In genomic region chr5:36988781-36989624, GRCm38 (mm10) we compare ENCODE assay signal across 8 mouse cellular contexts. TPM values are rescaled to one million over a fixed set of nuclear protein-coding genes. Genes with fewer than 3 reads are reported as not detected.
DNase-seq lines count a peak whose midpoint lies in the region; ATAC-seq and TF ChIP-seq lines count a peak whose summit lies in the region.

Wfs1 (minus strand) TSS chr5:36989205.

- TF ChIP-seq POLR2A in cerebellum, adult 2 months (IDR thresholded peaks at IDR 0.05; ENCODE audit: borderline replicate concordance, insufficient read depth, low read length): peak; percentile 33; the same call in 1 of the 2 replicates

- WGBS in cerebellum, adult 2 months: under 1% methylated on average over 60 of the region's 60 CpGs
- WGBS in lung, embryonic 14.5 days: 1% methylated on average over 60 of the region's 60 CpGs

- H3K36me3 ChIP-seq in ES-E14 (ENCODE audit: control insufficient read depth, insufficient read depth, low read length, poor library complexity, severe bottlenecking): no peaks in the 10 kb centered on the region
- no peaks in the 10 kb centered on the region for H3K36me3 ChIP-seq in lung, embryonic 14.5 days (ENCODE audit: insufficient read depth)

- peak within 1 kb of the TSS; percentile 94 for H3K4me2 ChIP-seq in lung, embryonic 14.5 days

- in situ Hi-C loops in ES-E14 (cut with MboI; ENCODE audit: low sequenced_read_pairs in 2 of 2, unreplicated experiment in 2 of 2): no loop called here

- no peaks in the 10 kb centered on the region for H3K27me3 ChIP-seq in cerebellum, adult 2 months (ENCODE audit: control insufficient read depth, insufficient read depth, low read length)
- no peaks in the 10 kb centered on the region for H3K27me3 ChIP-seq in lung, embryonic 14.5 days (ENCODE audit: insufficient read depth, low read length)

- 0 out of 2 replicates have a peak within 1 kb of the TSS, but pooled peaks have one; percentile 11 for H3K27ac ChIP-seq in ES-E14 (ENCODE audit: insufficient read depth, low read depth, low read length, poor library complexity, severe bottlenecking)
- no peak within 1 kb of the TSS for H3K27ac ChIP-seq in cerebellum, adult 2 months (ENCODE audit: insufficient read depth, low read length)
- H3K27ac ChIP-seq in lung, embryonic 14.5 days (ENCODE audit: low read depth): peak within 1 kb of the TSS; percentile 65; the same call in 1 of the 2 replicates

- DNase-seq in ES-E14 (ENCODE audit: low read depth, low spot score): peak; percentile 94
- DNase-seq in cerebellum, adult 2 months: peak; percentile 93 to 98
- DNase-seq in layer of hippocampus, adult 8-10 months (ENCODE audit: low spot score in 2 of 2): peak; percentile 95 to 96
- DNase-seq in lung, embryonic 14.5 days: peak; percentile 98
- DNase-seq in testis, postnatal 14 days (ENCODE audit: low spot score): peak; percentile 95

- peak within 1 kb of the TSS; percentile 88 to 94 for H3K4me3 ChIP-seq in ES-E14 (ENCODE audit: insufficient read depth in 1 of 2, low read depth in 1 of 2, low read length in 2 of 2, poor library complexity in 1 of 2, severe bottlenecking in 1 of 2)
- H3K4me3 ChIP-seq in cerebellum, adult 2 months (replicated peaks; ENCODE audit: insufficient read depth, low read depth, low read length): peak within 1 kb of the TSS; percentile 88
- peak within 1 kb of the TSS; percentile 74 for H3K4me3 ChIP-seq in lung, embryonic 14.5 days (ENCODE audit: low read depth, low read length)

- peak within 1 kb of the TSS; percentile 77 for H3K9ac ChIP-seq in ES-E14 (ENCODE audit: insufficient read depth, low read depth, low read length, poor library complexity, severe bottlenecking)
- H3K9ac ChIP-seq in lung, embryonic 14.5 days: peak within 1 kb of the TSS; percentile 75

- TF ChIP-seq CTCF in cerebellum, adult 2 months (IDR thresholded peaks at IDR 0.05; ENCODE audit: borderline replicate concordance, insufficient read depth, low read depth, low read length): no peak
- TF ChIP-seq CTCF in lung, embryonic 14.5 days (IDR thresholded peaks at IDR 0.05; ENCODE audit: low read depth): no peak

- H3K4me1 ChIP-seq in ES-E14 (ENCODE audit: control insufficient read depth in 2 of 2, insufficient read depth in 2 of 2, low read length in 2 of 2, poor library complexity in 1 of 2): peaks cover 3 to 4% of the 10 kb centered on the region in 2 experiments; a peak in 1 of 4 replicates
- H3K4me1 ChIP-seq in cerebellum, adult 2 months (ENCODE audit: control insufficient read depth, insufficient read depth, low read length): peaks cover 4% of the 10 kb centered on the region; the same call in 1 of the 2 replicates
- H3K4me1 ChIP-seq in lung, embryonic 14.5 days (ENCODE audit: insufficient read depth): no peaks in the 10 kb centered on the region

- no peaks in the 10 kb centered on the region for H3K9me3 ChIP-seq in ES-E14 (ENCODE audit: control insufficient read depth, insufficient read depth, low read depth, low read length)
- H3K9me3 ChIP-seq in lung, embryonic 14.5 days (ENCODE audit: low read depth, low read length): no peaks in the 10 kb centered on the region

- peak; percentile 99 for ATAC-seq in frontal cortex, adult (ENCODE audit: low TSS enrichment)
- peak; percentile 96 to 98 for ATAC-seq in hematopoietic stem cell, adult 5-6 weeks (replicated peaks in 1 of 2; ENCODE audit: insufficient read depth in 1 of 2, low FRiP score in 2 of 2, low TSS enrichment in 1 of 2, low read depth in 1 of 2, poor library complexity in 2 of 2, severe bottlenecking in 2 of 2)
- peak; percentile 98 for ATAC-seq in lung, embryonic 14.5 days (ENCODE audit: insufficient read depth)
- ATAC-seq in neutrophil, adult 5-6 weeks (ENCODE audit: extremely low read depth, insufficient number of reproducible peaks, low FRiP score, poor library complexity, severe bottlenecking): peak; percentile 94

TF ChIP-seq in ES-E14, 5 proteins besides CTCF, POLR2A, EP300 and RAD21:
- TF ChIP-seq CHD2 (IDR thresholded peaks at IDR 0.05; ENCODE audit: low read depth, low read length) (no peak), ZNF384 (IDR thresholded peaks at IDR 0.05; ENCODE audit: low read depth, low read length) (peak; percentile 99), MAFK (IDR thresholded peaks at IDR 0.05; ENCODE audit: insufficient read depth, low read depth, low read length) (peak; percentile 24; the same call in 1 of the 2 replicates)
TF ChIP-seq in ES-E14: peak in this region for 2.

RNA-seq across cellular contexts. Expression of gene Wfs1, which starts in this region (rescaled TPM):
- total RNA-seq in ES-E14 (2012; rRNA removed): 15.1 and 24.2 TPM in 2 replicates
- polyA plus RNA-seq in cerebellum, adult 2 months (2012; rRNA removed): 27.2 and 28.3 TPM in 2 replicates
- total RNA-seq in hematopoietic stem cell, adult 5-6 weeks (2017): 1.9 and 5.0 TPM in 2 replicates
- 100 to 1,000 TPM; 141 to 176 (median 159) TPM for total RNA-seq in layer of hippocampus, adult 8-10 months (2022)
- polyA plus RNA-seq in lung, embryonic 14.5 days (2014; fragmentation: Nextera tagmentation; extraction: Ambion mirVana): 9.9 and 10.3 TPM in 2 replicates
- total RNA-seq in neutrophil, adult 5-6 weeks (2017): 2.3 and 2.6 TPM in 2 replicates
